Mouse (Mus musculus) embryonic facial prominence, embryonic 12.5 days (tissue): ENCODE measurements at regions not wholly inside any gene's neighbourhood (a gene's known extent, or its start where the extent isn't known, plus 50 kb on each side); places are given as distances from the start of the nearest gene placed in this dataset.

Source experiments
- ATAC-seq: fragments of 200-750 bp; cut with Nextera tagmentation; 2 replicates; pipeline ENCODE4 v1.8.0; 2017; ENCODE audit not compliant: insufficient number of reproducible peaks, insufficient read depth, low FRiP score, low TSS enrichment
- H3K27ac ChIP-seq: fragments of 300-500 bp; sonication (generic); 2 replicates; pipeline ENCODE4 v1.5.1; 2016; ENCODE audit warnings: mild to moderate bottlenecking
- H3K27me3 ChIP-seq: fragments of 300-500 bp; sonication (generic); 2 replicates; pipeline ENCODE4 v1.6.1; 2016; ENCODE audit warnings: mild to moderate bottlenecking, moderate library complexity
- H3K36me3 ChIP-seq: fragments of 300-500 bp; sonication (generic); 2 replicates; pipeline ENCODE4 v1.6.1; 2016; ENCODE audit warnings: mild to moderate bottlenecking
- H3K4me1 ChIP-seq: fragments of 300-500 bp; sonication (generic); 2 replicates; pipeline ENCODE4 v1.6.1; 2016
- H3K4me2 ChIP-seq: fragments of 300-500 bp; sonication (generic); replicated peaks from 2 replicates; pipeline ENCODE4 v1.6.1; 2016; ENCODE audit warnings: mild to moderate bottlenecking, moderate library complexity
- H3K4me3 ChIP-seq: fragments of 300-500 bp; sonication (generic); 2 replicates; pipeline ENCODE4 v1.5.1; 2016; ENCODE audit warnings: mild to moderate bottlenecking
- H3K9ac ChIP-seq: fragments of 300-500 bp; sonication (generic); 2 replicates; pipeline ENCODE4 v1.6.1; 2016; ENCODE audit warnings: mild to moderate bottlenecking, moderate library complexity
- H3K9me3 ChIP-seq: fragments of 300-500 bp; sonication (generic); 2 replicates; pipeline ENCODE4 v1.6.1; 2016; ENCODE audit warnings: mild to moderate bottlenecking, moderate library complexity
- WGBS: fragments of 180-500 bp; shearing (Covaris S2); methylation state at CpG from one replicate; pipeline ENCODE4 v1.1.7; 2016; 5-methylcytosine and 5-hydroxymethylcytosine counted together

- Histone ChIP-seq H3K4me3 (no peak overlapping the region), H3K4me2 (no peak overlapping the region), H3K36me3 (no peaks in the 10 kb centered on the region), H3K27ac (no peak overlapping the region), H3K9ac (no peak overlapping the region), H3K4me1 (no peaks in the 10 kb centered on the region), H3K27me3 (no peaks in the 10 kb centered on the region), H3K9me3 (no peaks in the 10 kb centered on the region)
- ATAC-seq: no peak
- 76% methylated on average over 8 of the region's 8 CpGs for WGBS
Measured at GRCm38 (mm10) chr14:68355462-68355905, 938.6 kb downstream of the Synb start.

DNA sequence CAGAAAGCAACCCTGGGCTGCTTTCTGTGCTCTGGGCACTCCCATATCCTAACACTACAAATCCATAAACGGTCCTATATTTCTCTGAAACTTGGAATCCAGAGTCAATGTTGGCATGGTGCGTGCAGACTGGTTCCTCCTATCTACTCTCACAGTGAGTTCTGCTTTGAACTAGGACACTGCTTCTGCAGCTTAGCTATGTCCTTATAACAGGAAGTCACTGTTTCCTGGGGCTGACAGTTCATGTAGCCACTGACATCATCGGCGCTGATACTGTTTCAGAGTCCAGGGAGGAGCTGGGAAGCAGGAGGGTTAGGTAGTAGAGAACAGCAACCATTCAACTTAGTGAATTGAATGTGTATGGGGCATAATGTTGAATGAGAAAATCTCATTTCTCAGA, 948.6 kb downstream of the Synb start:
- no peaks in the 10 kb centered on the region for H3K9me3 ChIP-seq
- H3K27me3 ChIP-seq: no peaks in the 10 kb centered on the region
- no peak overlapping the region for H3K4me3 ChIP-seq
- no peak overlapping the region for H3K27ac ChIP-seq
- WGBS: 68% methylated on average over 4 of the region's 4 CpGs
- no peak overlapping the region for H3K9ac ChIP-seq
- no peak overlapping the region for H3K4me2 ChIP-seq
- H3K36me3 ChIP-seq: no peaks in the 10 kb centered on the region
- H3K4me1 ChIP-seq: no peaks in the 10 kb centered on the region
- no peak for ATAC-seq

- no peak for ATAC-seq
- WGBS: 58% methylated on average over 3 of the region's 3 CpGs
- H3K36me3 ChIP-seq: no peaks in the 10 kb centered on the region
- no peak overlapping the region for H3K27ac ChIP-seq
- H3K4me2 ChIP-seq: no peak overlapping the region
- no peak overlapping the region for H3K9ac ChIP-seq
- H3K4me3 ChIP-seq: no peak overlapping the region
- H3K9me3 ChIP-seq: no peaks in the 10 kb centered on the region
- 0 out of 2 replicates have a peak, but pooled peaks cover under 1% of the 10 kb centered on the region for H3K4me1 ChIP-seq
- H3K27me3 ChIP-seq: no peaks in the 10 kb centered on the region
Measured at GRCm38 (mm10) chr14:68344715-68345114, 949.4 kb downstream of the Synb start.

DNA sequence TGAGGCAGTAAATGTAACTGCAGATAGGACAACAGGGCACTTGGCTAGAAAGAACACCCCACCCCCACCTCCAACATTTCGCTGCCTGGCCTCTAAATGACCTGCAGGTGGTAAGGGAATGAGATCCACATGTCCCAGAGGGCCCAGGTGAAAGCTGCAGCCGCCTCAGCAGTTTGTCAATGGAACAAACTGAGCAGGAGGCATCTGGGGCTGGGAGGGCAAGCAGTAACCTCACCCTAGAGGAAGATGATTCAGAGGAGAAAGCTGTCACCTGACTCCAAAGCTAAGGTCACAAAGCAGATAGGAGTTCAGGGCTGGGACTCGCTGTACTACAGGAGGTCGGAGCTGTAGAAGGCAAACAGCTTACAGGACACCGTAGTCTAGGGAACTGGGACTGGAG, 955.7 kb downstream of the Synb start:
- H3K9ac ChIP-seq: no peak overlapping the region

GRCm38 (mm10) chr14:68325061-68325460, 969.0 kb downstream of the Synb start:
- H3K4me3 ChIP-seq: no peak overlapping the region
- no peak for ATAC-seq
- 85% methylated on average over 1 of the region's 1 CpGs for WGBS
- H3K9me3 ChIP-seq: no peaks in the 10 kb centered on the region
- no peaks in the 10 kb centered on the region for H3K4me1 ChIP-seq
- no peaks in the 10 kb centered on the region for H3K27me3 ChIP-seq
- H3K4me2 ChIP-seq: no peak overlapping the region
- H3K9ac ChIP-seq: no peak overlapping the region
- no peaks in the 10 kb centered on the region for H3K36me3 ChIP-seq
- H3K27ac ChIP-seq: no peak overlapping the region

More for the DNA sequence above, 955.7 kb downstream of the Synb start:
- Histone ChIP-seq H3K4me3 (no peak overlapping the region), H3K27me3 (no peaks in the 10 kb centered on the region), H3K4me1 (peaks cover 22% of the 10 kb centered on the region), H3K27ac (no peak overlapping the region), H3K9me3 (no peaks in the 10 kb centered on the region), H3K4me2 (no peak overlapping the region), H3K36me3 (no peaks in the 10 kb centered on the region)
- 23% methylated on average over 5 of the region's 5 CpGs for WGBS
- no peak for ATAC-seq

DNA sequence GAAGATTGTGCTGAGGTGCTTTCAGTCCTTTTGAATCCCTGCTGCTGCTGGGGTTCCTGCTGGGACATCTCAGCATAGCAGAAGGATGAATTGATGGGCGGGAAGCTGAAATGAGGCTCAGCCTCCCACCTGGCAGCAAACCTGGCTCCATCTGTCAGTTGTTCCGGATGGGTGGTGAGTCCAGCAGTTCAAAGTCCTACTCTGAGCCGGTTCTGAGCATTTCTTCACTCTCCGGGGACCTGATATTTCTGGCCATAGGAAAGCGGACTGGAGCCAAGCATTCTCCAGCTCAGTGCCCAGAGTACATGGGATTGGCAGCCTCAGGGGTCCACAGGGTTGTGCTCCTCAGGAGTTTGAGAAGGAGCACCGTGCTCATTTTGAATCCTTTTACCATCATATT, 971.1 kb downstream of the Synb start:
- Histone ChIP-seq H3K36me3 (no peaks in the 10 kb centered on the region), H3K9ac (no peak overlapping the region), H3K27me3 (no peaks in the 10 kb centered on the region), H3K9me3 (no peaks in the 10 kb centered on the region), H3K4me3 (no peak overlapping the region), H3K4me2 (no peak overlapping the region), H3K27ac (no peak overlapping the region), H3K4me1 (no peaks in the 10 kb centered on the region)
- 61% methylated on average over 6 of the region's 6 CpGs for WGBS
- no peak for ATAC-seq

DNA sequence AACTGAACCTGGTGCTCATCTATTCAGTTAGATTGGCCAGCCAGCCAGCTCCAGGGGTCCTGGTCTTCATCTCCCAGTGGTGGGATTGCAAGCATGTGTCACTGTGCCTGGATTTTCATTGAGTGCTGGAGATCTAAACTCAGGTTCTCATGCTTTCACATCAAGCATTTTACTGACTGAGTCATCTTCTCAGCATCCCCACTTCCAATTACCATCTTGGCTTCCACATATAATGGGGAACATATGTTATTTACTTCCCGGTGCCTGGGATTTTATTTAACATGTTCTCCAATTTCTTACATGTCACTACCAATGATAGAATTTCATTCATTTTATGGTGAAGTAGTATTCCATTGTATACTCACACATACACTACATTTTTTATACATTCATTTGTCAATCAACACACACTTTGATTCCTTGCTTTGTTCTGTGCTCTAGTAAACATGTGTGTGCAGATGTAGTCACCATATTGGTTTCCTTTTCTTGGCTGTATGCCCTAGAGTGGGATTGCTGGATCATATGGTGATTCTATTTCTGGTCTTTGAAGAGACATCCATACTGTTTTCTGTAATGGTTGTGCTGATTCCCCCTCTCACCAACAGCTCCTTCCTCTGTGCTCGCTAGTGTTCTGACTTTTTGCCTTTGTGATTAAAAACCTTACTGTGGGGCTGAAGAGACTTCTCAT, 986.0 kb downstream of the Synb start:
- 65% methylated on average over 2 of the region's 2 CpGs for WGBS

DNA sequence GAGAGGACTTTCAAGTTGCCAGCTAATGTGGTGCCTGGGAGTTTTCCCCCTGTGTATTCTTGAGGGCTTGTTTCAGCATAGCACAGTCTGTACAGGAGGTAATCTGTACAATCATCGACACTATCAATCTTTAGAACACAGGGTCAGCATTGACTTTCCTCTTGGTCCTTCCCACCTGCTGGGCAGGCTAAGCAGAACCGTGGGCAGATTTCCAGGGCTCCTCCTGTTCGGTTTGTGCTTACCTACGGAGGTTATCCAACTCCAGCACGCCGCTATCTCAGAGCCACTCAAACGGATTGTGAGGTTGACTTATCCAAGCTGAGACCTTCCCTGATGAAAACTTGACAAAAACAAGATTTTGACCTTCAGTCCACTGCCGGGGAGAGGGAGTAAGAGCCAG, 988.9 kb downstream of the Synb start:
- Histone ChIP-seq H3K36me3 (no peaks in the 10 kb centered on the region), H3K9me3 (no peaks in the 10 kb centered on the region), H3K27ac (no peak overlapping the region), H3K27me3 (no peaks in the 10 kb centered on the region), H3K9ac (no peak overlapping the region), H3K4me3 (no peak overlapping the region), H3K4me2 (no peak overlapping the region), H3K4me1 (0 out of 2 replicates have a peak, but pooled peaks cover 3% of the 10 kb centered on the region)
- no peak for ATAC-seq
- WGBS: 85% methylated on average over 8 of the region's 8 CpGs

More for the DNA sequence above, 986.0 kb downstream of the Synb start:
- ATAC-seq: no peak
- H3K27ac ChIP-seq: no peak overlapping the region
- H3K27me3 ChIP-seq: no peaks in the 10 kb centered on the region
- H3K4me2 ChIP-seq: no peak overlapping the region
- no peak overlapping the region for H3K4me3 ChIP-seq
- H3K9ac ChIP-seq: no peak overlapping the region
- H3K36me3 ChIP-seq: no peaks in the 10 kb centered on the region
- H3K4me1 ChIP-seq: 0 out of 2 replicates have a peak, but pooled peaks cover 3% of the 10 kb centered on the region
- H3K9me3 ChIP-seq: no peaks in the 10 kb centered on the region

- Histone ChIP-seq H3K4me3 (no peak overlapping the region), H3K4me2 (no peak overlapping the region)
- ATAC-seq: no peak
Measured at GRCm38 (mm10) chr14:68301710-68302109, 992.4 kb downstream of the Synb start.

DNA sequence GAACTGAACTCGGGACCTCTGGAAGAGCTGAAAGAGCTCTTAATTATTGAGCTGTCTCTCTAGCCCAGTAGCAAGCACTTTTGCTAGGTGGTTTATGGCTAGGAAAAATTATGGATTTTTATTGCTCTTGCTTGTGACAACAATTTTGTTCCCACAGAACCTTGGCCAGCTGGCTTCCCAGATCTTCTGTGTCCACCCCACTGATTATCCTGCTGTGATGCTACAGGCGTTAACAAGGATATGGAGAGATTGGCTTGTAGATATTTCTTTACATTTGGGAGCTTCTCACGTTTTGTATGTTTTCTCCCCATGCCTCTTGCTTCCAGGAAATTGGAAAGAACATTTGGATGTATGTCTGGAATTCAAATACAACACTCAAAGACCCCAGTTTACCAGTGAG, 1008.6 kb downstream of the Synb start:
- Histone ChIP-seq H3K36me3 (no peaks in the 10 kb centered on the region), H3K27ac (no peak overlapping the region), H3K4me2 (no peak overlapping the region), H3K27me3 (no peaks in the 10 kb centered on the region), H3K9ac (no peak overlapping the region), H3K4me3 (no peak overlapping the region), H3K9me3 (no peaks in the 10 kb centered on the region), H3K4me1 (no peaks in the 10 kb centered on the region)
- WGBS: 70% methylated on average over 3 of the region's 3 CpGs
- ATAC-seq: no peak

More at GRCm38 (mm10) chr14:68301710-68302109, 992.4 kb downstream of the Synb start:
- H3K4me1 ChIP-seq: no peaks in the 10 kb centered on the region
- 59% methylated on average over 4 of the region's 4 CpGs for WGBS
- H3K27me3 ChIP-seq: no peaks in the 10 kb centered on the region
- H3K27ac ChIP-seq: no peak overlapping the region
- H3K9ac ChIP-seq: no peak overlapping the region
- no peaks in the 10 kb centered on the region for H3K9me3 ChIP-seq
- H3K36me3 ChIP-seq: no peaks in the 10 kb centered on the region

DNA sequence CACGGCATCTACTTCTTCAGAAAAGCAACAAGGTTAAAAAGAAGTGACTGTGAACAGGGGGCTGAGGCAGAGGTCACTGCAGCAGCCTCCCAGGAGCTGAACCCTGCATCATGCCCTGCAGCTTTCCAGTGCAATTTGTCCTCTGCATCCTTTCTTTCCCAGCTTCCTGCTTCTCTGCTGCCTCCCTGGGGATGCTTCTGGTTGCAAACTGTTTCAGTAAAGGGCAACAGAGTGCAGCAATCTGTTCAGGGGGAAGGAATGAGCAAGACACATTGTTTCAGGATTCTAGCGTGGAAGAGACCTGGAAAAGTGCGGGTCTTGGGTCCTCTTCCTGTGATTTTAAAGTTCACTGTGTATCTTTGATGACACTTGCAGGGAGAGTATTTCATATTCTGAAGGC, 1032.7 kb downstream of the Synb start:
- no peaks in the 10 kb centered on the region for H3K36me3 ChIP-seq
- H3K27me3 ChIP-seq: no peaks in the 10 kb centered on the region
- H3K4me1 ChIP-seq: 0 out of 2 replicates have a peak, but pooled peaks cover 7% of the 10 kb centered on the region
- no peak overlapping the region for H3K4me3 ChIP-seq
- H3K9ac ChIP-seq: no peak overlapping the region
- no peak overlapping the region for H3K27ac ChIP-seq
- H3K9me3 ChIP-seq: no peaks in the 10 kb centered on the region
- no peak overlapping the region for H3K4me2 ChIP-seq
- ATAC-seq: no peak
- 44% methylated on average over 3 of the region's 3 CpGs for WGBS

DNA sequence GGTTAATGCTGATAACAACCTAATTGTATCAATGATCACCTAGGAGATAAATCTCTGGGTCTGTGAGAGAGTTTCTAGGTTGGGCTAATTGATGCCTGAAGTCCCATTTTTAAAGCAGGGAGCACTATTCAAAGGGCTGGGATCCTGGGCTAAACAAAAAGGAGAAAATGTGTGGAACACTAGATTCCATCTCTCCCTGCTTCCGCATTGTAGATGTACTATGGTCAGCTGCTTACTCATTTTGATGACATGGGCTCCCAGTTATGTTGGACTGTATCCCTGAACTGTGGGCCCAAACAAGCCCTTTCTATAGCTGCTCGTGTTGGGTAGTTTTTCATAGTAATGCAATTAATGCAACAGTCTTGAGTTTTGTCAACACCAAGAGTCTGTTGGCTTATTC, 1047.1 kb downstream of the Synb start:
- Histone ChIP-seq H3K4me3 (no peak overlapping the region), H3K27ac (no peak overlapping the region), H3K9me3 (no peaks in the 10 kb centered on the region), H3K4me1 (no peaks in the 10 kb centered on the region), H3K36me3 (no peaks in the 10 kb centered on the region), H3K9ac (no peak overlapping the region), H3K4me2 (no peak overlapping the region), H3K27me3 (no peaks in the 10 kb centered on the region)
- WGBS: 76% methylated on average over 2 of the region's 2 CpGs
- no peak for ATAC-seq
